In the genomic region with DNA sequence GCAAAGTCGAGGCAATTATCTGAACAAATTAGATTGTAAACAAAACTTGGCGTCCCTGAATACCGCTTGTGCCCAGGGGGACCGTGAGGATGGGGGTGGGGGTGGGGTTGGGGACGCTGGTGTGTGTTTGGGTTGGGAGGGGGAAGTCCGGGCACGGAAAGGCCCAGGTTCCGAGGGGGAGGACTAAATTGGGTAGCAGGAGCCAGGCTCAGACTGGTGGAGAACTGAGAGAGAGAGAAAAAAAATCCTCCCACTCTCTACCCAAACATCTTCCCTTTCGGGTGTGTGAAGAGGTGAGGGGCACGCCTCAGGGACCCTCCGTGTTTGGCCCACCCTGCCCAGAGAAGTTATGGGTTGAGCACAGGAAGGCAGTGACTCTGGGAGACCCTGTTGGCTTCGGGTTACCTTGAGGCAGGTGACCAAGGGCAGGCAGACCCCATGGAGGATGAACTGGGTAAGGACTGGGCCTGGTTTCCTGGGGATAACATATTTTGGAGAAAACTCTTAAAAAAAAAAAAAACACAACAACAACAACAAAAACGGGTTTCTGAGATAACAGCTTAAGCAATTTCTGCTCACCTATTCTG, we compare ENCODE assay signal across 8 mouse cellular contexts. TPM values are rescaled to one million over a fixed set of nuclear protein-coding genes. Genes with fewer than 3 reads are reported as not detected.
DNase-seq lines count a peak whose midpoint lies in the region; ATAC-seq and TF ChIP-seq lines count a peak whose summit lies in the region.

No protein-coding gene starts in this region.

- peak overlapping the region; percentile 98 for H3K27ac ChIP-seq in kidney, embryonic 15.5 days
- no peak overlapping the region for H3K27ac ChIP-seq in bone marrow, adult 2 months (ENCODE audit: control insufficient read depth, insufficient read depth, low read depth, low read length, poor library complexity)
- H3K27ac ChIP-seq in cerebellum, adult 2 months (ENCODE audit: insufficient read depth, low read length), result no peak overlapping the region

- DNase-seq in kidney, adult 9 months, result no peak
- DNase-seq in natural killer cell, adult 2 months (ENCODE audit: low spot score in 2 of 2), result peak; percentile 43 to 57
- DNase-seq in cerebellum, adult 2 months, result no peak
- DNase-seq in gastrocnemius, postnatal 14 days, result no peak
- no peak for DNase-seq in frontal cortex, postnatal 36 days (ENCODE audit: low spot score in 2 of 2)

- H3K9me3 ChIP-seq in kidney, embryonic 15.5 days (replicated peaks), result no peaks in the 10 kb centered on the region

- H3K36me3 ChIP-seq in kidney, embryonic 15.5 days, result no peaks in the 10 kb centered on the region

- 4% methylated on average over 13 of the region's 13 CpGs for WGBS in kidney, embryonic 15.5 days
- WGBS in bone marrow, adult 2 months, result 5% methylated on average over 13 of the region's 13 CpGs
- 8% methylated on average over 13 of the region's 13 CpGs for whole genome bisulfite sequencing in cerebellum, adult 2 months

- no peak for TF ChIP-seq CTCF in bone marrow, adult 2 months (IDR thresholded peaks at IDR 0.05; ENCODE audit: control insufficient read depth, insufficient read depth, low read length)
- no peak for TF ChIP-seq CTCF in cerebellum, adult 2 months (IDR thresholded peaks at IDR 0.05; ENCODE audit: borderline replicate concordance, insufficient read depth, low read depth, low read length)

- H3K9ac ChIP-seq in kidney, embryonic 15.5 days, result peak overlapping the region; percentile 95

- peak overlapping the region; percentile 96 for H3K4me3 ChIP-seq in kidney, embryonic 15.5 days (replicated peaks)
- peak overlapping the region; percentile 79 for H3K4me3 ChIP-seq in bone marrow, adult 2 months (replicated peaks; ENCODE audit: control insufficient read depth, low read depth, low read length)
- no peak overlapping the region for H3K4me3 ChIP-seq in cerebellum, adult 2 months (replicated peaks; ENCODE audit: insufficient read depth, low read depth, low read length)

- H3K27me3 ChIP-seq in kidney, embryonic 15.5 days, result 0 out of 2 replicates have a peak, but pooled peaks cover 8% of the 10 kb centered on the region
- peaks cover 8% of the 10 kb centered on the region; the same call in 1 of the 2 replicates for H3K27me3 ChIP-seq in cerebellum, adult 2 months (ENCODE audit: control insufficient read depth, insufficient read depth, low read length)

- H3K4me1 ChIP-seq in kidney, embryonic 15.5 days, result peaks cover 58% of the 10 kb centered on the region
- H3K4me1 ChIP-seq in bone marrow, adult 2 months (ENCODE audit: control insufficient read depth, insufficient read depth, low read length), result peaks cover 2% of the 10 kb centered on the region; the same call in 1 of the 2 replicates
- H3K4me1 ChIP-seq in cerebellum, adult 2 months (ENCODE audit: control insufficient read depth, insufficient read depth, low read length), result peaks cover 7% of the 10 kb centered on the region; the same call in 1 of the 2 replicates

- peak overlapping the region; percentile 93 for H3K4me2 ChIP-seq in kidney, embryonic 15.5 days

- ATAC-seq in kidney, embryonic 15.5 days (replicated peaks; ENCODE audit: low FRiP score), result 0 out of 2 replicates have a peak, but pooled peaks have one; percentile 0
- peak; percentile 15 for ATAC-seq in inflammation-experienced regulatory T-cells, adult 6 months

- intact Hi-C loops in gastrocnemius, postnatal 14 days (cut with DNase I; ENCODE audit: low total_unique reads), result loop anchor here (10.0 kb wide), 1 partner anchor 119 kb away; no protein-coding TSS in a partner anchor

- TF ChIP-seq POLR2A in bone marrow, adult 2 months (IDR thresholded peaks at IDR 0.05; ENCODE audit: borderline replicate concordance, control insufficient read depth, low read depth, low read length), result no peak
- TF ChIP-seq POLR2A in cerebellum, adult 2 months (IDR thresholded peaks at IDR 0.05; ENCODE audit: borderline replicate concordance, insufficient read depth, low read length), result no peak

RNA-seq across cellular contexts. Expression of gene Foxp4, which starts 1.0 kb away (rescaled TPM):
- polyA plus RNA-seq in kidney, embryonic 15.5 days (2015; fragmentation: Nextera tagmentation; extraction: Ambion mirVana), result 13.0 and 13.7 TPM in 2 replicates
- polyA plus RNA-seq in bone marrow, adult 2 months (2011; ENCODE audit: insufficient read depth, insufficient read length, low replicate concordance, missing spikeins), result 10.2 and 14.6 TPM in 2 replicates
- polyA plus RNA-seq in inflammation-experienced regulatory T-cells, adult 6 months (2017; shearing (Covaris generic)), result 1 to 10 TPM; 1.9 to 5.7 (median 4.4) TPM
- 52.4 and 55.4 TPM in 2 replicates for polyA plus RNA-seq in cerebellum, adult 2 months (2012; rRNA removed)
- total RNA-seq in gastrocnemius, postnatal 14 days (2021), result 1 to 10 TPM; 7.5 to 9.2 TPM

Comparison
In these comparisons a context has a peak if more than half of its experiments do, and no peak if none do; other contexts are left out.
1. DNase-seq: peak in natural killer cell, adult 2 months (2 of 2); none in kidney, adult 9 months (single experiment), cerebellum, adult 2 months (0 of 2), gastrocnemius, postnatal 14 days (single experiment) and frontal cortex, postnatal 36 days (0 of 2).